Mouse (Mus musculus) CD4-positive naive resting alpha-beta T cell, adult 57 days (primary cell): ENCODE data around the gene Kctd7. TPM values are rescaled to one million over a fixed set of nuclear protein-coding genes. Genes with fewer than 3 reads are reported as not detected.

Experiments used
- total RNA-seq: library from RNA; stranded (reverse); gene quantifications from one replicate; pipeline ENCODE4 v1.2.4, GENCODE M21; 2023

Gene Kctd7
- 4.9 TPM for total RNA-seq

GRCm38 (mm10) chr5:130144334-130145312 lies at the start of gene Kctd7:
Gene Kctd7, plus strand, starts transcription at chr5:130144861.

GRCm38 (mm10) chr5:130171423-130171954 lies 26.8 kb downstream of the Kctd7 start, which contains the start of gene Rabgef1:
Gene Rabgef1, plus strand, starts transcription at chr5:130171798.

Other genes with a start within 250 kb of the Kctd7 start
- 0.89 TPM for gene Zbed5, start 249.1 kb upstream of the Kctd7 start, total RNA-seq
- gene Phkg1, start 246.3 kb upstream of the Kctd7 start, total RNA-seq = 0.68 TPM
- gene Nupr1l, start 236.3 kb upstream of the Kctd7 start, total RNA-seq = 2.3 TPM
- gene Vkorc1l1, start 202.9 kb upstream of the Kctd7 start, total RNA-seq = 10.6 TPM
- 25.3 TPM for gene Gusb, start 141.8 kb upstream of the Kctd7 start, total RNA-seq
- gene Asl, start 115.6 kb upstream of the Kctd7 start, total RNA-seq = 18.3 TPM
- gene Crcp, start 115.6 kb upstream of the Kctd7 start, total RNA-seq = 18.3 TPM
- 5.3 TPM for gene Tpst1, start 71.5 kb upstream of the Kctd7 start, total RNA-seq
- 35.3 TPM for gene Rabgef1, start 26.9 kb downstream of the Kctd7 start, total RNA-seq
- 68.8 TPM for gene Tmem248, start 72.2 kb downstream of the Kctd7 start, total RNA-seq
- gene Sbds, start 110.7 kb downstream of the Kctd7 start, total RNA-seq = 79.5 TPM
- 27.8 TPM for gene Tyw1, start 110.8 kb downstream of the Kctd7 start, total RNA-seq
- not detected for gene Caln1, start 224.6 kb downstream of the Kctd7 start, total RNA-seq
- not detected for gene A330070K13Rik, start 239.8 kb downstream of the Kctd7 start, total RNA-seq